Mouse (Mus musculus) liver, adult 2 months (tissue): Measurements from ENCODE around the gene Sobp. TPM values are rescaled to one million over a fixed set of nuclear protein-coding genes. Genes with fewer than 3 reads are reported as not detected.

ENCODE experiments used
- DNase-seq: peaks from one replicate; pipeline ENCODE4 v3.0.0-alpha.2; 2011; ENCODE audit warnings: low read depth, low spot score; ENCODE audit errors: extremely low read depth
- H3K27ac ChIP-seq: fragments of 200-500 bp; replicated peaks from 2 replicates; pipeline ENCODE4 v1.5.1; 2012; ENCODE audit warnings: low read depth, mild to moderate bottlenecking, control low read depth, inconsistent platforms, low read length; ENCODE audit not compliant: insufficient read depth
- H3K27me3 ChIP-seq: fragments of 200-500 bp; 2 replicates; pipeline ENCODE4 v1.6.1; 2012; ENCODE audit warnings: mild to moderate bottlenecking, moderate library complexity, low read length, inconsistent platforms; ENCODE audit not compliant: control insufficient read depth, insufficient read depth
- H3K36me3 ChIP-seq: fragments of 200-500 bp; 2 replicates; pipeline ENCODE4 v1.6.1; 2012; ENCODE audit warnings: low read length, inconsistent platforms; ENCODE audit not compliant: control insufficient read depth, insufficient read depth
- H3K4me1 ChIP-seq: fragments of 200-500 bp; 2 replicates; pipeline ENCODE4 v1.6.1; 2011; ENCODE audit warnings: low read length; ENCODE audit not compliant: control insufficient read depth, insufficient read depth
- H3K4me3 ChIP-seq: fragments of 200-500 bp; 2 replicates; pipeline ENCODE4 v1.5.1; 2011; ENCODE audit warnings: low read depth, mild to moderate bottlenecking, control low read depth, low read length, moderate library complexity; ENCODE audit not compliant: insufficient read depth
- H3K79me2 ChIP-seq: fragments of 200-500 bp; 2 replicates; pipeline ENCODE4 v1.6.1; 2012; ENCODE audit warnings: inconsistent platforms, mild to moderate bottlenecking, low read length, moderate library complexity; ENCODE audit not compliant: control insufficient read depth, insufficient read depth
- H3K9ac ChIP-seq: fragments of 200-500 bp; 2 replicates; pipeline ENCODE4 v1.6.1; 2012; ENCODE audit warnings: low read depth, mild to moderate bottlenecking, control low read depth, inconsistent platforms, low read length
- CTCF ChIP-seq: fragments of 200-500 bp; IDR thresholded peaks from 2 replicates; pipeline ENCODE4 v1.5.1; 2011; ENCODE audit warnings: low read depth, low read length, control low read depth
- POLR2A ChIP-seq: fragments of 200-500 bp; IDR thresholded peaks from 2 replicates; pipeline ENCODE4 v1.6.1; 2011; ENCODE audit warnings: low read length, control low read depth; ENCODE audit not compliant: insufficient read depth; ENCODE audit errors: extremely low read depth
- WGBS: fragments of 180-500 bp; shearing (Covaris S2); methylation state at CpG from one replicate; pipeline ENCODE4 v1.1.7; 2018; 5-methylcytosine and 5-hydroxymethylcytosine counted together
- polyA plus RNA-seq: library from polyadenylated mRNA; depleted of rRNA; stranded (reverse); fragments of >200 nt; gene quantifications from 2 replicates; pipeline ENCODE4 v1.2.3, GENCODE M21; 2012
- total RNA-seq: library from RNA; depleted of rRNA; stranded (reverse); fragments of >200 nt; gene quantifications from 2 replicates; pipeline ENCODE4 v1.2.3, GENCODE M21; 2014

Gene Sobp
- total and polyA plus RNA-seq, 2 experiments = 0.01 TPM; not detected in 1

GRCm38 (mm10) chr10:43166817-43167216 is 7.5 kb downstream of the Sobp start:
- Histone ChIP-seq H3K9ac (no peak overlapping the region), H3K27ac (no peak overlapping the region), H3K79me2 (no peaks in the 10 kb centered on the region), H3K36me3 (no peaks in the 10 kb centered on the region), H3K4me3 (no peak overlapping the region), H3K27me3 (no peaks in the 10 kb centered on the region), H3K4me1 (no peaks in the 10 kb centered on the region)
- TF ChIP-seq POLR2A (no peak), CTCF (no peak)
- WGBS = 96% methylated on average over 3 of the region's 3 CpGs
- no peak for DNase-seq

- no peaks in the 10 kb centered on the region for H3K36me3 ChIP-seq
- no peak overlapping the region for H3K27ac ChIP-seq
- no peaks in the 10 kb centered on the region for H3K27me3 ChIP-seq
- 74% methylated on average over 1 of the region's 1 CpGs for WGBS
- no peak overlapping the region for H3K9ac ChIP-seq
- DNase-seq = no peak
- no peaks in the 10 kb centered on the region for H3K79me2 ChIP-seq
- H3K4me3 ChIP-seq = no peak overlapping the region
- no peaks in the 10 kb centered on the region for H3K4me1 ChIP-seq
- TF ChIP-seq CTCF (no peak), POLR2A (no peak)
These were observed 8.2 kb downstream of the Sobp start for GRCm38 (mm10) chr10:43166146-43166545.

GRCm38 (mm10) chr10:43164406-43164805 is 9.9 kb downstream of the Sobp start:
- 85% methylated on average over 2 of the region's 2 CpGs for WGBS
- no peak overlapping the region for H3K4me3 ChIP-seq

GRCm38 (mm10) chr10:43162318-43162717 is 12.0 kb downstream of the Sobp start:
- Histone ChIP-seq H3K4me3 (no peak overlapping the region), H3K79me2 (no peaks in the 10 kb centered on the region), H3K27me3 (no peaks in the 10 kb centered on the region; the same call in 1 of the 2 replicates), H3K4me1 (no peaks in the 10 kb centered on the region), H3K9ac (no peak overlapping the region), H3K36me3 (no peaks in the 10 kb centered on the region), H3K27ac (no peak overlapping the region)
- TF ChIP-seq CTCF = no peak
- no peak for TF ChIP-seq POLR2A
- no peak for DNase-seq
- 89% methylated on average over 12 of the region's 12 CpGs for WGBS

More at GRCm38 (mm10) chr10:43164406-43164805, 9.9 kb downstream of the Sobp start:
- Histone ChIP-seq H3K79me2 (no peaks in the 10 kb centered on the region), H3K36me3 (no peaks in the 10 kb centered on the region), H3K27me3 (no peaks in the 10 kb centered on the region; the same call in 1 of the 2 replicates), H3K27ac (no peak overlapping the region), H3K9ac (no peak overlapping the region), H3K4me1 (no peaks in the 10 kb centered on the region)
- TF ChIP-seq POLR2A = no peak
- no peak for TF ChIP-seq CTCF
- DNase-seq = no peak

GRCm38 (mm10) chr10:43159333-43159732 is 15.0 kb downstream of the Sobp start:
- Histone ChIP-seq H3K36me3 (no peaks in the 10 kb centered on the region), H3K9ac (no peak overlapping the region), H3K27ac (no peak overlapping the region), H3K79me2 (no peaks in the 10 kb centered on the region), H3K27me3 (no peaks in the 10 kb centered on the region; the same call in 1 of the 2 replicates), H3K4me1 (no peaks in the 10 kb centered on the region), H3K4me3 (no peak overlapping the region)
- TF ChIP-seq POLR2A (no peak), CTCF (no peak)
- DNase-seq = no peak
- 86% methylated on average over 5 of the region's 5 CpGs for WGBS

- WGBS = 38% methylated on average over 5 of the region's 5 CpGs
- DNase-seq = no peak
- Histone ChIP-seq H3K27me3 (no peaks in the 10 kb centered on the region; the same call in 1 of the 2 replicates), H3K4me3 (no peak overlapping the region), H3K4me1 (no peaks in the 10 kb centered on the region), H3K9ac (no peak overlapping the region), H3K79me2 (no peaks in the 10 kb centered on the region), H3K36me3 (no peaks in the 10 kb centered on the region), H3K27ac (no peak overlapping the region)
- no peak for TF ChIP-seq POLR2A
These were observed 15.4 kb downstream of the Sobp start for GRCm38 (mm10) chr10:43158917-43159316.
